Mouse (Mus musculus) heart, embryonic 14.5 days (tissue): ENCODE results near the gene Cct5. TPM values are rescaled to one million over a fixed set of nuclear protein-coding genes. Genes with fewer than 3 reads are reported as not detected.

Experiments
- ATAC-seq: fragments of 200-750 bp; cut with Nextera tagmentation; 2 replicates; pipeline ENCODE4 v1.8.0; 2017; ENCODE audit warnings: low read depth, moderate TSS enrichment; ENCODE audit not compliant: insufficient number of reproducible peaks, insufficient read depth, low FRiP score
- H3K27ac ChIP-seq, 2 experiments: fragments of 200-500 bp in 1 of 2; fragments of 300-500 bp in 1 of 2; sonication (generic) in 1 of 2; replicated peaks in 1 of 2; 2 replicates each; pipeline ENCODE4 v1.5.1; 2012 to 2014; ENCODE audit warnings: low read depth in 2 of 2, low read length in 2 of 2, control low read depth in 1 of 2, mild to moderate bottlenecking in 1 of 2, mixed read lengths in 1 of 2; ENCODE audit not compliant: control insufficient read depth in 1 of 2, insufficient read depth in 1 of 2
- H3K27me3 ChIP-seq: fragments of 300-500 bp; sonication (generic); 2 replicates; pipeline ENCODE4 v1.6.1; 2014; ENCODE audit warnings: mild to moderate bottlenecking, low read length, control low read depth; ENCODE audit not compliant: control insufficient read depth, insufficient read depth
- H3K36me3 ChIP-seq: fragments of 300-500 bp; sonication (generic); 2 replicates; pipeline ENCODE4 v1.6.1; 2014; ENCODE audit warnings: mild to moderate bottlenecking, control low read depth, low read length, mixed read lengths; ENCODE audit not compliant: control insufficient read depth, insufficient read depth
- H3K4me1 ChIP-seq, 2 experiments: fragments of 200-500 bp in 1 of 2; fragments of 300-500 bp in 1 of 2; sonication (generic) in 1 of 2; 2 replicates each; pipeline ENCODE4 v1.6.1; 2012 to 2014; ENCODE audit warnings: low read length in 2 of 2, control low read depth in 1 of 2, mixed read lengths in 1 of 2; ENCODE audit not compliant: control insufficient read depth in 2 of 2, insufficient read depth in 2 of 2
- H3K4me2 ChIP-seq: fragments of 300-500 bp; sonication (generic); 2 replicates; pipeline ENCODE4 v1.6.1; 2014; ENCODE audit warnings: mild to moderate bottlenecking, low read length
- H3K4me3 ChIP-seq, 2 experiments: fragments of 200-500 bp in 1 of 2; fragments of 300-500 bp in 1 of 2; sonication (generic) in 1 of 2; 2 replicates each; pipeline ENCODE4 v1.5.1; 2012 to 2014; ENCODE audit warnings: low read length in 2 of 2, mild to moderate bottlenecking in 2 of 2, control low read depth in 1 of 2, low read depth in 1 of 2, moderate library complexity in 1 of 2; ENCODE audit not compliant: control insufficient read depth in 1 of 2, insufficient read depth in 1 of 2
- H3K9ac ChIP-seq: fragments of 300-500 bp; sonication (generic); 2 replicates; pipeline ENCODE4 v1.6.1; 2014; ENCODE audit warnings: mild to moderate bottlenecking, low read length
- H3K9me3 ChIP-seq: fragments of 300-500 bp; sonication (generic); 2 replicates; pipeline ENCODE4 v1.6.1; 2016; ENCODE audit warnings: low read length, control low read depth; ENCODE audit not compliant: control insufficient read depth
- WGBS: fragments of 180-500 bp; shearing (Covaris S2); extraction: QIAGEN DNeasy Blood & Tissue Kit; methylation state at CpG from one replicate; pipeline ENCODE4 v1.1.7; 2014; 5-methylcytosine and 5-hydroxymethylcytosine counted together
- polyA plus RNA-seq: library from polyadenylated mRNA; unstranded; fragments of >200 nt; fragmentation: Nextera tagmentation; extraction: Ambion mirVana; gene quantifications from 2 replicates; pipeline ENCODE4 v1.2.1, GENCODE M21; 2014

The Cct5 gene
- polyA plus RNA-seq, 1 experiment from 2014 or later: 365 TPM

DNA sequence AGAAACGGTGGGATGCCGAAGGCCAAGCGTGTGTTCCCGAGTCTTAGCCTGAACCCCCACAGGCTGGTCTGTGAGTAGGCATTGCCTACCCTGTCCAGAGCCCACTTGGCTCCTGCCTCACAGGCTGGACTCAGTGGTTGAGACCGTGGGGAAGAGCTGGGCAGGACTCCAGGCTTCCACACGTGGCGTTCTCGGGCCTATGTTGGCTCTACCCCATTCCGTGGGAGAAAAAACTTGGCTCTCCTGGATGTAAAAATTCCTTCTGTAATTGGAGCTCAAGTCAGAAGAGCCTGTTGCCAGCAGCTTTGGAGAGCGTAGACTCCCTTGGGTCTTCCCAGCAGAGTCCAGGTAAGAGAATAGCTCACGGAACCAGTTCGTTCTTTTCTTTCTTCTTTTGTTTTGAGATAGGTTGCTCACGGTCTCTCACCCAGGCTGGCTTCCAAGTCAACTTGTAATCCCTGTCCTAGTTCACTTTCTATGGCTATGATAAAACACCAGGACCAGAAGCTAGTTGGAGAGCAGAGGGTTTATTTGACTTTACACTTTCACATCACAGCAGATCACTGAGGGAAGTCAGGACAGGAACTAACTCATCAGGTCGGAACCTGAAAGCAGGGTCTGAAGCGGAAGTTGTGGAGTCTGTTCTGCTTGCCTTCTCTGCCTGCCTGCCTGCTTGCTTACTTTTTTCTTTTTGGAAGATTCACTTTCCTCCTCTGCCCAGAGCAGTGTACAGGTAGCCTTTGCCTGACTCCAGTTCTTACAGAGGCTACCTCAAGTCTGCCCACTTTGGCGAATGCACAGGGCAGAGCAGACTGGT is 29.5 kb downstream of the Cct5 start:
- Histone ChIP-seq H3K9me3 (no peaks in the 10 kb centered on the region), H3K36me3 (no peaks in the 10 kb centered on the region), H3K4me3 (no peak overlapping the region), H3K27me3 (no peaks in the 10 kb centered on the region), H3K4me2 (no peak overlapping the region), H3K27ac (no peak overlapping the region), H3K4me1 (peaks cover 14 to 17% of the 10 kb centered on the region in 2 experiments), H3K9ac (no peak overlapping the region)
- no peak for ATAC-seq
- 78% methylated on average over 16 of the region's 16 CpGs for WGBS

DNA sequence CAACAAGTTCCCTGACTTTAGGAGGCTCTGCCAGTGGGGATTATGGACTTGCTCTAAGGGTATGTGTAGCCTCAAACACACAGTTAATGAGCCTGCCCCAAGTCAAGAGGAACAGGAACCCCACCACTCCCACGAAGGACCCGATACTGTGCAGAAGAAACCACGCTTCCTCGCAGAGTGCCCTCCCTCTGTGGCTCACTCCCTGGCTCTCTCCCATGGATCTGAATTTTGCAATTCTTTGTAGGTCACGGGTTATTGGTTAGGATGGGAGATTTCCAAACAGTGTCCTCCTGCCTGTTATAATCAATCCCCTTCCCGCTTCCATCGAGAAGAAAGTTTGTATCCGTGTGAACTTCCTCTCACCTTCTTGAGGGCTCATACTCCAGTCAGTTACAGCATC is 30.6 kb downstream of the Cct5 start:
- no peaks in the 10 kb centered on the region for H3K36me3 ChIP-seq
- H3K4me2 ChIP-seq: no peak overlapping the region
- no peaks in the 10 kb centered on the region for H3K9me3 ChIP-seq
- ATAC-seq: no peak
- H3K27me3 ChIP-seq: no peaks in the 10 kb centered on the region
- 86% methylated on average over 8 of the region's 8 CpGs for WGBS
- H3K4me3 ChIP-seq: no peak overlapping the region
- H3K4me1 ChIP-seq: peaks cover 14 to 17% of the 10 kb centered on the region in 2 experiments
- H3K9ac ChIP-seq: no peak overlapping the region
- no peak overlapping the region for H3K27ac ChIP-seq

DNA sequence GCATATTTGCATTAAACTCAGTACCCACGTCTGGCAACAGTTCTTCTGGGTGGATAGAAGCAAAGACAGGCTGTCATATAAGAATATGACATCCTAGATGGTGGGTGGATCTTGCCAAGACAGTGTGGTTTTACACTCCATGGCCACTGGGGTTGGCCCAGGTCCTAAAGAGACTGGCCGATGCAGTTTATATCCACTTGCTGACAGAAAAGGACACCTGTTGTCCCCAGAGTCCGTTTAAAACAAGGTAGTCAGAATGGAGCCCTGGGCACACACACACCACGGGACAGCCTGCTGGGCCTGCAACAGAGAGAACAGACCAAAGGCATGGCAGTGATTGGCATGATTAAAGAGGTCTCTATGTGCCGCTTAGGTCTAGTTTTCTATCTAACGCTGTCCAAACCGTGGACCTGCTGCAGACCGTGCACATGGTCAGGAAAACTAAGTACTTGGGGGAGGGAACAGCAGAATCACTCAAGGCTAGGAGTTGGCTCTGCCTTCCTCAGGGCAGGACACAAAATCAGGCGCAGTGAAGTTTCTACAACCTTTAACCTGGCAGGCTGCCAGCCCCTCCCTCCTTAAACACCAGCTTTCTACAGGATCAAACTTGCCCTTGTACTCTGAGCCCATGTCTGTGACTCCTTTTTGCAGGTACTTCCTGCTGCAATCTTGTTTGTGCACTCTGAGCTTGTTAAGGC is 32.1 kb downstream of the Cct5 start:
- Histone ChIP-seq H3K4me3 (no peak overlapping the region), H3K9me3 (no peaks in the 10 kb centered on the region), H3K9ac (no peak overlapping the region), H3K4me2 (peak overlapping the region; percentile 60; the same call in 1 of the 2 replicates), H3K36me3 (no peaks in the 10 kb centered on the region), H3K4me1 (peaks cover 14 to 17% of the 10 kb centered on the region in 2 experiments), H3K27me3 (no peaks in the 10 kb centered on the region), H3K27ac (0 out of 4 replicates have a peak overlapping the region, but pooled peaks of 1 of the 2 experiments have one; percentile 24)
- 49% methylated on average over 9 of the region's 9 CpGs for WGBS
- ATAC-seq: no peak

DNA sequence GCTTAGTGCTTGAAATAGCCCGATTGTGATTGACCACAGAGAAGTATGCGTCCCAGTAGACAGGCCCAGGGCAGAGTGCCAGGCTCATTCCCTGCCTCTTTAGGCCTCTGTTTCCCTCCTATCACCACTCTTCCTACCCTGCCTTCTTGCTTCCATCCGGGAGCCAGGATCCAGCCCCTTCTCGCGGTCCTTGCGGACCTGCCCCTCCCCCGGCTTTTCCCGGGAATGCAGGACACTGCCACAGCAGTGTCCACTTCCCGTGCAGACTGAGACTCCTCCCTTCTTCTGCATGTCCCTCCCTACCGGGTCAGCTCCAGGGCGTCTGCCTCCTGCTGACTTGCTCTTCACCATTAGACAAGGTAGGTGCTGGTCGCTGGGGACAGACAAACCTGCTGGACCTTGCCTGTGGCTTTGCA is 33.0 kb downstream of the Cct5 start:
- H3K4me2 ChIP-seq: peak overlapping the region; percentile 60
- H3K27ac ChIP-seq: peak overlapping the region; percentile 64 to 71
- peak; percentile 81 for ATAC-seq
- H3K9me3 ChIP-seq: no peaks in the 10 kb centered on the region
- H3K36me3 ChIP-seq: no peaks in the 10 kb centered on the region
- peak overlapping the region; percentile 24; a peak in 3 of 4 replicates for H3K4me3 ChIP-seq
- H3K27me3 ChIP-seq: no peaks in the 10 kb centered on the region
- H3K4me1 ChIP-seq: peaks cover 17 to 19% of the 10 kb centered on the region in 2 experiments
- H3K9ac ChIP-seq: peak overlapping the region; percentile 55
- 3% methylated on average over 12 of the region's 12 CpGs for WGBS

DNA sequence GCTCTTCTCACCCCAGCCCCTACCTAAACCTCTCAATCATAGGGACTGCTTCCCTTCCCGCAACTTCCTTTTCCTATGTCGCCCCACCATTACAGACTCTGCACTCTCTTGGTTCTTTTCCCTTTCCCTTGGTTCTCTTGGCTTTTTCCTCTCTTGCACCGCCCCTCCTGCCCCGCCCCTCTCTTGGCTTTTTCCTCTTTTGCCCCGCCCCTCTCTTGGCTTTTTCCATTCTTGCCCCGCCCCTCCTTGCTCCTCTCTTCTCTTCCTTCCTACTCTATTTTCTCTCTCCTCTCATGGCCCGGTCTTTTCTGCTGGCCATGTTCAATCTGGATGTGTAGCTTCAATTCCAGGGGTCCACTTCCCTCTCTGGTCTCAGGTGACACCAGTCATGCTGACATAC is 34.2 kb downstream of the Cct5 start:
- no peak for ATAC-seq
- H3K9ac ChIP-seq: no peak overlapping the region
- WGBS: 75% methylated on average over 7 of the region's 7 CpGs
- no peak overlapping the region for H3K27ac ChIP-seq
- no peak overlapping the region for H3K4me2 ChIP-seq
- no peaks in the 10 kb centered on the region for H3K36me3 ChIP-seq
- H3K9me3 ChIP-seq: no peaks in the 10 kb centered on the region
- H3K27me3 ChIP-seq: no peaks in the 10 kb centered on the region
- peaks cover 20 to 24% of the 10 kb centered on the region in 2 experiments for H3K4me1 ChIP-seq
- no peak overlapping the region for H3K4me3 ChIP-seq

DNA sequence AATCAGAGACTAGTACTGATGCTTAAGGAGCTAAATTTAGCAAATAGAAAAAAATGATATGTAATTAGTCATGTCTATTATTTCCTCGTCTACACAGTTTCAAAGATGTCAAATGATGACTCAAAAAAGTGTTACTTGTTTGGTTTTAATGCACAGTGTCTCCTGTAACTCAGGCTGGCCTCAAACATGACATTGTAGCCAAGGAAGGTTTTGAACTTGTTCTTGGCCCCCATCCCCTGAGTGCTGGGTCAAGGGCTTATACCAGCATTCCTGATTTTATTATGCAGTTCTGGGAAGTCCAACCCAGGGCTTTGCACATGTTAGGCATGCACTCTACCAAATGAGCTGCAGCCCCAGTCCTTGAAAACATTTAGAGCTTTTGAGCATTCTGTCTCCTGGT is 35.8 kb downstream of the Cct5 start:
- H3K4me3 ChIP-seq: no peak overlapping the region
- no peak overlapping the region for H3K4me2 ChIP-seq
- no peak overlapping the region for H3K9ac ChIP-seq
- H3K27ac ChIP-seq: no peak overlapping the region
- H3K36me3 ChIP-seq: no peaks in the 10 kb centered on the region
- WGBS: 53% methylated on average over 1 of the region's 1 CpGs
- H3K4me1 ChIP-seq: peaks cover 20 to 24% of the 10 kb centered on the region in 2 experiments
- peaks cover 6% of the 10 kb centered on the region; the same call in 1 of the 2 replicates for H3K9me3 ChIP-seq
- no peaks in the 10 kb centered on the region for H3K27me3 ChIP-seq
- ATAC-seq: no peak

DNA sequence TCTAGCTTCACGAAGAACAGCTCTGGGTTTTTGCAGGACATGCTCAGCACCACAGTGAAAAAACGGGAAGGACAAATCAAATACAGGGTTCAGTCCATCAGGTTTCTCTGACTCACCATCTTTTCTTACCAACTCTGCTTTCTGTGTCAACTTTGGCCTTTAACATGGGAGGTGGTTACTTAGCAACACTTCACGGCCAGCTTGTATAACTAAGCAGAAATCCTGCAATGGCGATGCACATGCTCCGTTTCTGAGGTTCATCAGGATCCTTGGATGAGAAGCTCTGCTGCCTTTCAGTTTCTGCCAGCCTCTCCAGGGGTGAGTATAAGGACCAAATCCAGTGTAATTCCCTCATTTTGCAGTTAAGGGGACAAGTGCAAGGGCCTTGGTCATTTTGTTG is 36.4 kb downstream of the Cct5 start, which contains the start of gene Cmbl:
Gene Cmbl, plus strand, starts transcription at position 206 of the 400 bp plus-strand sequence.
- peaks cover 20 to 24% of the 10 kb centered on the region in 2 experiments for H3K4me1 ChIP-seq
- no peaks in the 10 kb centered on the region for H3K36me3 ChIP-seq
- ATAC-seq: no peak
- no peak within 1 kb of the TSS for H3K4me3 ChIP-seq
- H3K9ac ChIP-seq: no peak within 1 kb of the TSS
- H3K27ac ChIP-seq: no peak within 1 kb of the TSS
- peaks cover 6% of the 10 kb centered on the region; the same call in 1 of the 2 replicates for H3K9me3 ChIP-seq
- H3K4me2 ChIP-seq: peak within 1 kb of the TSS; percentile 47
- no peaks in the 10 kb centered on the region for H3K27me3 ChIP-seq
- 77% methylated on average over 5 of the region's 5 CpGs for WGBS
